Mouse (Mus musculus): ENCODE data around the gene Sipa1l1.

The Sipa1l1 gene

DNA sequence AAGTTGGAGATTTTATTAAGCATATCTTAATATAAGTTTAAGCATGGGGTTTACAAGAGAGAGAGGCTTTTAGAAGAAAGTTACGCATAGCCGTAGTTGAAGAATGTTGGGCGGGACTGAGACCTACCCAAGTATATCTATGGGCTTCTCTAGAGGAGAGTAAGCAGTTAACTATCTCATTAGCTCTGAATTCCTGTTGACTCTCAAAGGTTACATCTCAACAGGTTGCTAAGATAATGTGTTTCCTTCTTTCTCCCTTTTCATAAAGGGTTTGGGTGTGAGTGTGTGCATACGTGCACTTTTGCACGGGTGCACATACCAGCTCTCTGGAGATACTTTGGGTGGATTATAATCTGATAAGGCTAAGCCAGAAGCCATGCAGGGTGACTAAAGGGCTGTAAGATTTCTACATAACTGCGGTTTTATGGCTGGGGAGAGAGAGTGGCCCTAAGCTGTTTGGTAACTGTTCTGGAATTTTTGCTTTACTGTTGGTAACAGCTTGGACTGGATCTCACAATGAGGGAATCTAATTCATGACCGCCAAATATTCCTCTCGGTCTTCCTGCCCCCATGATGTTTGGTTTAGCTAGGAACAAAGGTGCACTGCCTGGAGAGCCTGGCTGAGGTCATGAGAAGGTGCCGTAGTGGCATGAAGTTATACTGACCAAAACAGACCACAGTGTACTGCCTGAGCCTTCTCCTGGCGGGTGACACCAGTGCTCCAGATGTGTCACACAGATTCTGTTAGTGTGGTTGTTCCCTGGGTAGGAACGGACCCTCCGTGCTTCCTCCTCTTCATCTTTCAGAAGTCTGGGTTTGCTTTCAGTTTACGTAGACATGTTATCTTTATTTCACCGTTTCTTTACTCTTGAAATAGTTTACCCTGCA, 78.5 kb downstream of the Sipa1l1 start:
- DNase-seq (ENCODE audit: inconsistent ontology term): no peak

DNA sequence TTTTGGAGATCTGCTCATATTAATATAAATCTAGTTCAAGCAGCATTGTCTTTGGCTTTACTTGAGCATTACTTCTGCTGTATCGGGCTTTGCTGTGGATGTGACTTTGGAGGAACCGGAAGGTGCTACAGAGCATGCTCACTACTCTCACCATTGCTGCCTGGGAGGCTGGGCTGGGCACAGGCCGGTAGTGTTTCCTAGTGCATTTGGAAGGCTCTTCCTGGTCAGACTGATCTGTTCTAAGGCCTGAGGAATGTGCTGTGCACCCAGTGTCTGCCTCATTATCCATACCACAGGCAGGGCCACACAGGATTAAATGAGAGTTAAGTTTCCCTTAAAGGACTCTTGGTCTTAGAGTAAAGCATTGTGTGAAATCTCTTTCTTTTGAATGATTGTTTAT, 79.4 kb downstream of the Sipa1l1 start:
- DNase-seq (ENCODE audit: inconsistent ontology term): no peak

DNA sequence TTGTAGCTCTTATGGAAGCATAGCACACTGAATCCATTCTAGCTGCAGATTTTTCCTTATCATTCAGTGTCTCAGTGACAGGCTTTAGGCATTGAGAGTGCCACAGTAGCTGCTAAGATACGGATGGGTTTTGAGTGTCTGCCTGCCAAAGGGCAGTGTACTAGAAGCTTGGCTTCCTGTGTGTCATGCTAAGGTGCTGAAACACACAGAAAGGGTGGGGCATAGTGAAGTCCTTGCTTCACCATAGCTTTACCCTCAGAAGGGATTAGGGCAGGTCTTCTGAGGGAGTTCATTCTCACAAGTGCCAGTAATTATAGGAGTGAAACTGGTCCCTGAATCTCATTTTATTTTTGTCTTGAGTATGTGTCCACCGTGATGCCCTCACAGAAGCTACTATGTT, 82.2 kb downstream of the Sipa1l1 start:
- DNase-seq (ENCODE audit: inconsistent ontology term): no peak

- DNase-seq (ENCODE audit: inconsistent ontology term): peak; percentile 79
Observed at GRCm38 (mm10) chr12:82254076-82254475, 85.0 kb downstream of the Sipa1l1 start.

DNA sequence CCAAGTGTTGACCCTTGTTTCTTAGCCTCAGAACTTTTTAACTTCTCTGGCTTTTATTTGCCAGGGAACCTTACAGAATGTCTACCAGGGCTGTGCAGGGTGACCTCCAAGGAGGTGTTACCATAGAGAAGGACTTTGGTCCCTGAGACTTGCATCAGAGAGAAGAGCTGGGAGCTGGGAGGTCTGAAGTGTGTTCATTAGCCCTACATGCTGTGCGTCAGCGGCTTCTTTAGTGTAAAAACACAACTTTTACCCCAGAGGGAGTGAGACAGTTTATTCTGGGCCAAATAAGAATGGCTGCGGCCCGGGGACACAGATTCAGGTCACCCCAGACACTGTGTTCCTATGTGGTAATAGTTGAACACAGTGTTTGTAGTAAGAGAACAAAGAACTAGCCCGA, 86.9 kb downstream of the Sipa1l1 start:
- DNase-seq (ENCODE audit: inconsistent ontology term): no peak

DNA sequence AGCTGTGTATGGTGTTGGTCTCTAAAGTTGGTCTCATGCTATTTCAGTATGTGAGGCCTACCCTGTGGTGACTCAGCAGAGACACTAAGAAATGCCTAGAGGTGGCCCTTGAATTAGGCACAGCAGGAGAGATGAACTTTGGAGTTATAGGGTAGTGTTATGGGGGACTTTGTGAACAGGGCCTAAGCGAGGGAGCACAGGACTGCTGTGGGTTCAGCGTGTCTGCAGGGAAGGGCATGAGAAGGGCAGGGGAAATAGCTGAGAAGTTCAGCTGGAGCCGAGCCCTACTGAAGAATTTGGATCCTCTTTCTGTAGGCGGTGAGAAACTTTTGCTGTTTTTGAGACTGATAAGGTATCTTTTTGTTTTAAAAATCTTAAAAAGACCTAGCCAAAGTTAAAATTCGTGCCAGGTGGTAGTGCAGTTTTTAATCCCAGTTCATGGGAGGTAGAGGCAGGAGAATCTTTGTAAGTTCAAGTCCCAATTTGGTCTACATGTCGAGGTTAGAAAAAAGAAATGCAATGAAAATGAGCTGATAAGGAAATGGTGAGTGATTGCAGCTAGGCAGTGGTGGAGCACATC, 87.9 kb downstream of the Sipa1l1 start:
- DNase-seq (ENCODE audit: inconsistent ontology term): no peak

DNA sequence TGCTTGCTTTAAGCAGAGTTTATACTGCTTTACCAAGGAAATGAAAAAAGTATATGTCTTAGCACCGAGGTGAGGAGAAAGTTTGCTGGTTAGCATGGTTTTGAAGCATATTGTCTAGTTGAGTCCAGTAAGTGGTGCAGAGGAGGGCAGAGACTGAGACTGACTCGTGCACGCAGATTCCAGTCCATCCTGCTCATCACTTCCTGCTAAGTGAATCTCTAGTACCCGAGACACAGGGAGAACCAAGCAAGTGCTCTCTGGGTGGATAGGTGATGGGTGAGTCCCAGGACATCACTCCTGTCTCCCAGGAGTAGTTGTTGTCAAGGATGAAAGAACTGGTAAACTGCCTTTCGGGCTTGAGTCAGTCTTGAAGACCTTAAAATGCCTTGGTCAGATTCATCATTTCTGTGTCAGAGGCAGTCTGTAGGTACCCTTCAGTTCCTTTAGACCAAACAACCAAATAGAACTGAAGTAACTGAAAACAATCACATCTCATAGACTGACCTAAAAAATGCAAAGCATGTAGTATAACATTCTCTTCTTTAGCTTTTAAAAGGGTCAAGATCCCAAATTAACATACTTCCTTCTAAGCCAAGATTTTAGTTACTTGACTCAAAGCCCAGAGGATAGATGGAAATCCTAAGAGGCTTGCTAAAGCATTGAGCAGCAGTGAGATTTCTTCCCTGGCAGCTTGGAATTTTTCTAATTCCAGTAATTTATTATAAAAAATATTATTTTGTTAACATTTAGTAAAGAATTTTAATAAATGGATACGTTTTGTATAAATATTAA, 89.1 kb downstream of the Sipa1l1 start:
- no peak for DNase-seq (ENCODE audit: inconsistent ontology term)

DNA sequence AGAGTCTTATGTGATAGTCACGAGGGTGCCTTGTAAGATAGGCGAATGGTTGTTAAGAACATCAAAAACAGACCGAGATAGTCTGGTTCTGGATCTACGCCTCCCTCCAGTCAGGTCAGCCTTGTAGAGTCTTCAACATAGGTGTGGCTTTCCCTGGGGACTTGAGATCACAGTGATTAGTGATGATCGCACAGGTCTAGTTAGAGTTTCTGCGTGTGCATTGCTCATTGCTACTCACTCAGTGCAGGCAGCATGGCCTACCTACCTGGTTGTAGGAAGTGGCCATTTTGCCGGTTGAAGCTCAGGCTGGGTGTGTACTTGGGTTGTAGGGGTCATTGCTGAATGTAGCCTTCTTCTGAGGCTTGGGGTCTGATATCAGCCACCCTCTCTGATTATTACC, 94.3 kb downstream of the Sipa1l1 start:
- DNase-seq (ENCODE audit: inconsistent ontology term): no peak

GRCm38 (mm10) chr12:82264083-82264851, 95.1 kb downstream of the Sipa1l1 start:
- DNase-seq (ENCODE audit: inconsistent ontology term): no peak

- no peak for DNase-seq (ENCODE audit: inconsistent ontology term)
Observed at GRCm38 (mm10) chr12:82265335-82266274, 96.5 kb downstream of the Sipa1l1 start.

- no peak for DNase-seq (ENCODE audit: inconsistent ontology term)
Observed at GRCm38 (mm10) chr12:82271447-82271846, 102.3 kb downstream of the Sipa1l1 start.

DNA sequence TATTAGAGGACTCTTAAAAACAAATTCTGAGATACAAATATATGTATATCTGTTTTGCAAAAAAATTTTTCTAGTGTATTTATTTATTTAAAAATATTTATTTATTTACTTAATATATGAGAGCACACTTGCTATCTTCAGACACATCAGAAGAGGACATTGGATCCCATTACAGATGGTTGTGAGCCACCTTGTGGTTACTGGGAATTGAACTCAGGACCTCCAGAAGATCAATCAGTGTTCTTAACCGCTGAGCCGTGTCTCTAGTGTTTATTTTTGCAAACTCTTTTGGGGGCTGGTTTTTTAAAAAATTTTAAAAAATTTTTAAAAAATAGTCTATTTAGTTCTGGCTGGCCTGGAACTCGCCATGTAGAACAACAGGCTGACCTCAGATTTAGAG, 104.4 kb downstream of the Sipa1l1 start:
- no peak for DNase-seq (ENCODE audit: inconsistent ontology term)

GRCm38 (mm10) chr12:82274576-82274975, 105.5 kb downstream of the Sipa1l1 start:
- no peak for DNase-seq (ENCODE audit: inconsistent ontology term)

- peak; percentile 93 for DNase-seq (ENCODE audit: inconsistent ontology term)
Observed at GRCm38 (mm10) chr12:82275767-82276166, 106.6 kb downstream of the Sipa1l1 start.

GRCm38 (mm10) chr12:82276591-82276990, 107.5 kb downstream of the Sipa1l1 start:
- DNase-seq (ENCODE audit: inconsistent ontology term): peak; percentile 48

- DNase-seq (ENCODE audit: inconsistent ontology term): no peak
Observed at GRCm38 (mm10) chr12:82284617-82285016, 115.5 kb downstream of the Sipa1l1 start.

- no peak for DNase-seq (ENCODE audit: inconsistent ontology term)
Observed at GRCm38 (mm10) chr12:82285018-82285417, 115.9 kb downstream of the Sipa1l1 start.

GRCm38 (mm10) chr12:82286068-82286467, 116.9 kb downstream of the Sipa1l1 start:
- DNase-seq (ENCODE audit: inconsistent ontology term): peak; percentile 50

- no peak for DNase-seq (ENCODE audit: inconsistent ontology term)
Observed at GRCm38 (mm10) chr12:82286804-82287203, 117.7 kb downstream of the Sipa1l1 start.

DNA sequence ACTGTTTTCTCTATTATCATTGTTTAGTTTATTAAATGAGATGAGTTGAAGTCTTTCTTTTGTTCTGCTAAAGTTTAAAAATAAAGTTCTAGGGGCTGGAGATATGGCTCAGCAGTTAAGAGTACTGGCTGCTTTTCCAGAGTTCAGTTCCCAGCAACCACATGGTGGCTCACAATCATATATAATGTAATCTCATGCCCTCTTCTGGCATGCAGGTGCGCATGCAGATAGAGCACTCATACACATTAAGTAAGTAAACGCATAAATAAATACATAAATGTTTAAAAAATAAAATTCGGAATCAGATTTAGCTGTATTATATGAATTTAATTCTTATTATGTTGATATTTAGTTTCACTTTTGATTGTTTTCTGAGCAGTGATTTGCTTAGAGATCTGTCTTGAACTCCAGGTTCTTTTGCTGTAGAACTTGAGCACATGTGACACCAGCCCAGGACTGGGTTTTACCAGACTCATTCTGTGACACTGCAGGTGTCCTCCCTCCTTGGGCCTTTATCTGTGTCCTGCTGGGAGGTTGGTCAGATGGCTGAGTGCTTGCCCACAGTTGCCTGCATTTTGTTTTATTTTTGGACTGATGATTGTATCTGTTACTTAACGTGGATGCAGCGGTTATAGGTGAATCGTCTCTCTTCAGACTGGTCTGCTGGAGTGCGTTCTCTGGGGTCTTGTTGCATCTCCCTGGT, 124.6 kb downstream of the Sipa1l1 start:
- no peak for DNase-seq (ENCODE audit: inconsistent ontology term)

Data from Muller cell, postnatal 12 days (primary cell).